9 mouse cellular contexts compared by ENCODE assay signal in the genomic region with DNA sequence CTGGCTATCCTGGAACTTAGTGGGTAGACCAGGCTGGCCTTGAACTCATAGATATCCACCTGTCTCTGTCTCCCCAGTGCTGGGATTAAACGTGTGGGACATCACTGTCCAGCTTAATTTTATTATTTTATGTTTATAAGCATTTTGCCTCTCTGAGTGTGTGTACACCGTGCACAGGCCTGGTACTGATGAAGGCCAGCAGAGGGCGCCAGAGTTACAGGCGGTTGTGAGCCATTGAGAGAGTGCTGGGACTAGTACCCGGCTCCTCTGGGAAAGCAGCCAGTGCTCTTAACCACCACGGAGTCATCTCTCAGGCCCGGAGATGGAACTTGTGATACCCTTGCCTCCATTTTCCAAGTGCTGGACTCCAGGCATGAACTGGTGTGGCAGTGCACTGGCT. TPM values are rescaled to one million over a fixed set of nuclear protein-coding genes. Genes with fewer than 3 reads are reported as not detected.
A peak's percentile ranks its signal among the peaks of the same experiment; 100 is the strongest.
DNase-seq lines count a peak whose midpoint lies in the region; ATAC-seq lines count a peak whose summit lies in the region.
"Had no signal": no experiment of that assay in that cellular context is flagged by ENCODE, and none has a peak within 500 bp of the region (broad histone marks: within the 10 kb centered on the region; RNA-seq: fewer than 3 reads in every experiment).

No protein-coding gene starts in this region.

- H3K4me1 ChIP-seq in liver, embryonic 11.5 days (replicated peaks; ENCODE audit: control insufficient read depth, insufficient read depth, low read length) = peaks cover 4% of the 10 kb centered on the region; the same call in 1 of the 2 replicates

- ATAC-seq in liver, embryonic 11.5 days (replicated peaks; ENCODE audit: low FRiP score) = no peak

- H3K27me3 ChIP-seq in liver, embryonic 11.5 days (replicated peaks; ENCODE audit: control insufficient read depth, insufficient read depth, low read length) = no peaks in the 10 kb centered on the region

- H3K4me3 ChIP-seq in liver, embryonic 11.5 days (ENCODE audit: low read depth, low read length) = no peak overlapping the region

- no peak overlapping the region for H3K9ac ChIP-seq in liver, embryonic 11.5 days (ENCODE audit: low read depth, low read length)

- no peaks in the 10 kb centered on the region for H3K9me3 ChIP-seq in liver, embryonic 11.5 days (ENCODE audit: control insufficient read depth, low read length)
- H3K9me3 ChIP-seq: G1E had no signal

- H3K36me3 ChIP-seq in liver, embryonic 11.5 days (ENCODE audit: control insufficient read depth, insufficient read depth, low read length) = no peaks in the 10 kb centered on the region
- H3K36me3 ChIP-seq: G1E had no signal

- H3K27ac ChIP-seq in liver, embryonic 11.5 days (ENCODE audit: low read depth, low read length) = no peak overlapping the region

- peak; percentile 73 to 86 for DNase-seq in adrenal gland, adult (ENCODE audit: inconsistent age in 2 of 2, low spot score in 1 of 2)
- DNase-seq in adrenal gland, postnatal 4 days (ENCODE audit: low spot score in 2 of 2) = no peak
- peak; percentile 74 for DNase-seq in liver
- DNase-seq in liver, embryonic 11.5 days (ENCODE audit: low spot score) = no peak
- DNase-seq in c-Kit-positive CD71-positive TER-119-positive erythroid progenitor cells, embryonic 14.5 days (ENCODE audit: low spot score) = peak; percentile 68
- DNase-seq in lung, postnatal 25 days (ENCODE audit: low spot score) = peak; percentile 65
- DNase-seq in thymus, postnatal 10 days (ENCODE audit: low spot score in 2 of 2) = peak; percentile 53 to 78
- DNase-seq in left cerebral cortex, postnatal 25 days (ENCODE audit: low spot score in 2 of 2) = no peak

- WGBS in liver, embryonic 11.5 days = 26% methylated on average over 7 of the region's 7 CpGs

- H3K4me2 ChIP-seq in liver, embryonic 11.5 days = no peak overlapping the region

- intact Hi-C loops in left cerebral cortex, postnatal 25 days (cut with DNase I) = no loop called here

RNA-seq across cellular contexts. Expression of a gene that starts 4.9 kb away (rescaled TPM):
- total RNA-seq in adrenal gland, postnatal 4 days (2021) = 100 to 1,000 TPM; 279 to 303 TPM
- polyA plus RNA-seq in liver, embryonic 11.5 days (2014; fragmentation: Nextera tagmentation; extraction: Ambion mirVana) = 51.9 and 61.4 TPM in 2 replicates
- total RNA-seq in left cerebral cortex, postnatal 25 days (2021) = 10 to 100 TPM; 70.5 to 72.2 TPM

Comparison
In these comparisons a context has a peak if more than half of its experiments do, and no peak if none do; other contexts are left out.
1. DNase-seq: peak in adrenal gland, adult (2 of 2), liver (single experiment), c-Kit-positive CD71-positive TER-119-positive erythroid progenitor cells, embryonic 14.5 days (single experiment), lung, postnatal 25 days (single experiment) and thymus, postnatal 10 days (2 of 2); none in adrenal gland, postnatal 4 days (0 of 2), liver, embryonic 11.5 days (single experiment) and left cerebral cortex, postnatal 25 days (0 of 2).